Mouse (Mus musculus): ENCODE measurements at regions not wholly inside any gene's neighbourhood (a gene's known extent, or its start where the extent isn't known, plus 50 kb on each side); places are given as distances from the start of the nearest gene placed in this dataset.

GRCm38 (mm10) chr16:73770440-73770856 lies 641.2 kb downstream of the Robo2 start:
- TF ChIP-seq CTCF (IDR thresholded peaks at IDR 0.05; ENCODE audit: low read depth, low read length) (no peak), POLR2A (IDR thresholded peaks at IDR 0.05; ENCODE audit: insufficient read depth, low read length) (no peak)

All from ES-Bruce4 (cell line).